Comparison of ENCODE assay signal across 19 mouse cellular contexts in genomic region chr5:136327736-136328135, GRCm38 (mm10).
DNase-seq lines count a peak whose midpoint lies in the region; ATAC-seq and TF ChIP-seq lines count a peak whose summit lies in the region.
"Had no signal": no experiment of that assay in that cellular context is flagged by ENCODE, and none has a peak within 500 bp of the region (broad histone marks: within the 10 kb centered on the region; RNA-seq: fewer than 3 reads in every experiment).

No protein-coding gene starts in this region.

- H3K4me3 ChIP-seq in kidney, postnatal 0 days (replicated peaks; ENCODE audit: low read depth, low read length), result no peak overlapping the region
- no peak overlapping the region for H3K4me3 ChIP-seq in stomach, postnatal 0 days (ENCODE audit: low read depth, low read length)
- H3K4me3 ChIP-seq: embryonic facial prominence, embryonic 12.5 days; forebrain, embryonic 13.5 days; liver, embryonic 13.5 days; neural tube, embryonic 12.5 days had no signal

- peak; percentile 40; the same call in 1 of the 2 replicates for TF ChIP-seq CTCF in kidney, postnatal 0 days (IDR thresholded peaks at IDR 0.05; ENCODE audit: low read depth)
- TF ChIP-seq CTCF in stomach, postnatal 0 days (IDR thresholded peaks at IDR 0.05; ENCODE audit: low read depth), result peak; percentile 53

- H3K27me3 ChIP-seq in kidney, postnatal 0 days (ENCODE audit: insufficient read depth, low read length), result no peaks in the 10 kb centered on the region
- no peaks in the 10 kb centered on the region for H3K27me3 ChIP-seq in stomach, postnatal 0 days (ENCODE audit: control insufficient read depth, insufficient read depth, low read length)
- H3K27me3 ChIP-seq: embryonic facial prominence, embryonic 12.5 days; forebrain, embryonic 13.5 days; liver, embryonic 13.5 days; neural tube, embryonic 12.5 days had no signal

- no peaks in the 10 kb centered on the region for H3K4me1 ChIP-seq in kidney, postnatal 0 days (replicated peaks; ENCODE audit: insufficient read depth, low read length)
- H3K4me1 ChIP-seq in stomach, postnatal 0 days (replicated peaks; ENCODE audit: control insufficient read depth, insufficient read depth), result no peaks in the 10 kb centered on the region
- H3K4me1 ChIP-seq: embryonic facial prominence, embryonic 12.5 days; forebrain, embryonic 13.5 days; liver, embryonic 13.5 days; neural tube, embryonic 12.5 days had no signal

- 95% methylated on average over 2 of the region's 2 CpGs for WGBS in kidney, postnatal 0 days
- 95% methylated on average over 2 of the region's 2 CpGs for WGBS in stomach, postnatal 0 days

- no peak for ATAC-seq in kidney, postnatal 0 days (replicated peaks; ENCODE audit: low FRiP score, low read depth)
- no peak for ATAC-seq in stomach, postnatal 0 days (ENCODE audit: low FRiP score, low TSS enrichment)
- ATAC-seq: forebrain, embryonic 13.5 days had no signal

- no peak overlapping the region for H3K9ac ChIP-seq in kidney, postnatal 0 days (ENCODE audit: low read depth, low read length)
- H3K9ac ChIP-seq in stomach, postnatal 0 days (ENCODE audit: low read length), result no peak overlapping the region
- H3K9ac ChIP-seq: embryonic facial prominence, embryonic 12.5 days; forebrain, embryonic 13.5 days; hindbrain, embryonic 14.5 days; liver, embryonic 13.5 days; neural tube, embryonic 12.5 days had no signal

- H3K36me3 ChIP-seq in kidney, postnatal 0 days (ENCODE audit: insufficient read depth, low read length), result peaks cover 34% of the 10 kb centered on the region
- peaks cover 3% of the 10 kb centered on the region; the same call in 1 of the 2 replicates for H3K36me3 ChIP-seq in stomach, postnatal 0 days (ENCODE audit: control insufficient read depth, insufficient read depth, low read length)

- no peak overlapping the region for H3K4me2 ChIP-seq in kidney, postnatal 0 days (ENCODE audit: low read length)
- no peak overlapping the region for H3K4me2 ChIP-seq in stomach, postnatal 0 days (replicated peaks; ENCODE audit: low read depth)
- H3K4me2 ChIP-seq: embryonic facial prominence, embryonic 12.5 days; forebrain, embryonic 13.5 days; hindbrain, embryonic 14.5 days; liver, embryonic 13.5 days; neural tube, embryonic 12.5 days had no signal

- no peak for DNase-seq in kidney, postnatal 0 days (ENCODE audit: low spot score)
- no peak for DNase-seq in kidney, adult 9 months
- peak; percentile 12 for DNase-seq in thymus, postnatal 25 days
- no peak for DNase-seq in thymus, postnatal 0 days (ENCODE audit: low spot score)
- DNase-seq in R1 (ENCODE audit: low read depth, low spot score), result peak; percentile 38
- no peak for DNase-seq in stomach, postnatal 0 days (ENCODE audit: low spot score)
- DNase-seq in urinary bladder, adult 2 months (ENCODE audit: low spot score), result no peak
- DNase-seq in ovary, postnatal 14 days (ENCODE audit: low spot score), result no peak
- DNase-seq: adrenal gland, postnatal 25 days; cerebellum, adult 11-12 months; gastrocnemius, postnatal 10 days; kidney, postnatal 10 days; layer of hippocampus, postnatal 36 days; liver, embryonic 13.5 days; right cerebral cortex, adult 18-20 months had no signal

- H3K9me3 ChIP-seq in kidney, postnatal 0 days (replicated peaks; ENCODE audit: low read length), result no peaks in the 10 kb centered on the region
- no peaks in the 10 kb centered on the region for H3K9me3 ChIP-seq in stomach, postnatal 0 days (ENCODE audit: control insufficient read depth, low read length)
- H3K9me3 ChIP-seq: embryonic facial prominence, embryonic 12.5 days; forebrain, embryonic 13.5 days; liver, embryonic 13.5 days; neural tube, embryonic 12.5 days had no signal

- H3K27ac ChIP-seq in kidney, postnatal 0 days, result no peak overlapping the region
- H3K27ac ChIP-seq in stomach, postnatal 0 days (replicated peaks), result no peak overlapping the region
- H3K27ac ChIP-seq: embryonic facial prominence, embryonic 12.5 days; forebrain, embryonic 13.5 days; hindbrain, embryonic 14.5 days; liver, embryonic 13.5 days; neural tube, embryonic 12.5 days had no signal

- TF ChIP-seq EP300 in stomach, postnatal 0 days (optimal IDR thresholded peaks at IDR 0.05), result no peak

Comparison
In these comparisons a context has a peak if more than half of its experiments do, and no peak if none do; other contexts are left out.
1. DNase-seq: peak in thymus, postnatal 25 days (single experiment) and R1 (single experiment); none in kidney, postnatal 0 days (single experiment), kidney, adult 9 months (single experiment), thymus, postnatal 0 days (single experiment), stomach, postnatal 0 days (single experiment), urinary bladder, adult 2 months (single experiment) and ovary, postnatal 14 days (single experiment).